Mouse (Mus musculus) MEL (cell line): ENCODE results near the gene Mapt. TPM values are rescaled to one million over a fixed set of nuclear protein-coding genes. Genes with fewer than 3 reads are reported as not detected.

Experiments used
- DNase-seq: peaks from one replicate; pipeline ENCODE4 v3.0.0; 2011; ENCODE audit warnings: low read depth, low spot score
- H3K27ac ChIP-seq: 2 replicates; pipeline ENCODE4 v1.5.1; 2012; ENCODE audit warnings: low read depth, mild to moderate bottlenecking, control low read depth, low read length, moderate library complexity; ENCODE audit not compliant: control insufficient read depth
- H3K27me3 ChIP-seq, 2 experiments: fragments of 150-350 bp in 1 of 2; sonication (generic) in 1 of 2; 2 replicates each; pipeline ENCODE4 v1.6.1; 2012; ENCODE audit warnings: low read length in 2 of 2, mild to moderate bottlenecking in 2 of 2, improper control_type of control experiment in 1 of 2, moderate library complexity in 1 of 2; ENCODE audit not compliant: insufficient read depth in 2 of 2, control insufficient read depth in 1 of 2
- H3K36me3 ChIP-seq, 2 experiments: 2 replicates each; pipeline ENCODE4 v1.6.1; 2012 to 2014; ENCODE audit warnings: low read length in 2 of 2, improper control_type of control experiment in 1 of 2, inconsistent platforms in 1 of 2, mild to moderate bottlenecking in 1 of 2; ENCODE audit not compliant: insufficient read depth in 2 of 2, control insufficient read depth in 1 of 2
- H3K4me1 ChIP-seq, 2 experiments: fragments of 150-350 bp in 1 of 2; sonication (generic) in 1 of 2; 2 replicates each; pipeline ENCODE4 v1.6.1; 2012; ENCODE audit warnings: low read length in 2 of 2, improper control_type of control experiment in 1 of 2, mild to moderate bottlenecking in 1 of 2; ENCODE audit not compliant: insufficient read depth in 2 of 2, control insufficient read depth in 1 of 2
- H3K4me3 ChIP-seq, 2 experiments: fragments of 150-350 bp in 1 of 2; sonication (generic) in 1 of 2; 2 replicates each; pipeline ENCODE4 v1.5.1; 2012; ENCODE audit warnings: low read depth in 2 of 2, low read length in 2 of 2, mild to moderate bottlenecking in 2 of 2, moderate library complexity in 2 of 2, control low read depth in 1 of 2, improper control_type of control experiment in 1 of 2; ENCODE audit not compliant: control insufficient read depth in 1 of 2, insufficient read depth in 1 of 2
- H3K79me2 ChIP-seq: 2 replicates; pipeline ENCODE4 v1.6.1; 2012; ENCODE audit warnings: mild to moderate bottlenecking, low read length, moderate library complexity; ENCODE audit not compliant: control insufficient read depth, poor library complexity, insufficient read depth
- H3K9ac ChIP-seq: 2 replicates; pipeline ENCODE4 v1.6.1; 2012; ENCODE audit warnings: low read depth, mild to moderate bottlenecking, control low read depth, low read length, moderate library complexity; ENCODE audit not compliant: control insufficient read depth, poor library complexity, severe bottlenecking
- H3K9me3 ChIP-seq: fragments of 150-350 bp; sonication (generic); replicated peaks from 2 replicates; pipeline ENCODE4 v1.6.1; 2012; ENCODE audit warnings: mild to moderate bottlenecking, low read length, improper control_type of control experiment, moderate library complexity; ENCODE audit not compliant: insufficient read depth
- BHLHE40 ChIP-seq: IDR thresholded peaks from 2 replicates; pipeline ENCODE4 v1.6.1; 2012; ENCODE audit warnings: low read depth, mild to moderate bottlenecking, inconsistent platforms, low read length, improper control_type of control experiment, borderline replicate concordance
- CHD1 ChIP-seq: IDR thresholded peaks from 2 replicates; pipeline ENCODE4 v1.6.1; 2012; ENCODE audit warnings: low read depth, mild to moderate bottlenecking, inconsistent platforms, low read length, improper control_type of control experiment
- CHD2 ChIP-seq: IDR thresholded peaks from 2 replicates; pipeline ENCODE4 v1.6.1; 2011; ENCODE audit warnings: low read length, improper control_type of control experiment
- CTCF ChIP-seq, 3 experiments: IDR thresholded peaks in 2 of 3; conservative IDR thresholded peaks in 1 of 3; 2 replicates each; pipeline ENCODE4 v1.5.1; 2011 to 2012; ENCODE audit warnings: low read length in 3 of 3, low read depth in 2 of 3, mild to moderate bottlenecking in 2 of 3, improper control_type of control experiment in 1 of 3, inconsistent platforms in 1 of 3, mixed read lengths in 1 of 3, moderate library complexity in 1 of 3; ENCODE audit not compliant: control insufficient read depth in 1 of 3, insufficient read depth in 1 of 3, poor library complexity in 1 of 3, severe bottlenecking in 1 of 3
- E2F4 ChIP-seq: IDR thresholded peaks from 2 replicates; pipeline ENCODE4 v1.6.1; 2011; ENCODE audit warnings: low read depth, low read length, improper control_type of control experiment, borderline replicate concordance
- ELF1 ChIP-seq: IDR thresholded peaks from 2 replicates; pipeline ENCODE4 v1.6.1; 2014; ENCODE audit warnings: low read depth, mild to moderate bottlenecking, inconsistent platforms, low read length, improper control_type of control experiment, moderate library complexity
- EP300 ChIP-seq, 2 experiments: IDR thresholded peaks; 2 replicates each; pipeline ENCODE4 v1.6.1; 2011; ENCODE audit warnings: improper control_type of control experiment in 2 of 2, low read length in 2 of 2, low read depth in 1 of 2, mild to moderate bottlenecking in 1 of 2
- ETS1 ChIP-seq: IDR thresholded peaks from 2 replicates; pipeline ENCODE4 v1.6.1; 2012; ENCODE audit warnings: low read depth, mild to moderate bottlenecking, inconsistent platforms, low read length, improper control_type of control experiment, moderate library complexity
- GABPA ChIP-seq: IDR thresholded peaks from 2 replicates; pipeline ENCODE4 v1.6.1; 2012; ENCODE audit warnings: low read depth, mild to moderate bottlenecking, inconsistent platforms, low read length, improper control_type of control experiment, moderate library complexity
- GATA1 ChIP-seq: IDR thresholded peaks from 2 replicates; pipeline ENCODE4 v1.6.1; 2011; ENCODE audit warnings: low read depth, low read length, improper control_type of control experiment
- HCFC1 ChIP-seq: IDR thresholded peaks from 2 replicates; pipeline ENCODE4 v1.6.1; 2012; ENCODE audit warnings: low read depth, mild to moderate bottlenecking, inconsistent platforms, low read length, improper control_type of control experiment, moderate library complexity
- JUND ChIP-seq: IDR thresholded peaks from 2 replicates; pipeline ENCODE4 v1.6.1; 2011; ENCODE audit warnings: low read depth, mild to moderate bottlenecking, improper control_type of control experiment, low read length
- KAT2A ChIP-seq: conservative IDR thresholded peaks from 2 replicates; pipeline ENCODE4 v1.6.1; 2012; ENCODE audit warnings: low read depth, low read length, improper control_type of control experiment, inconsistent platforms
- MAFK ChIP-seq: IDR thresholded peaks from 2 replicates; pipeline ENCODE4 v1.6.1; 2011; ENCODE audit warnings: low read depth, mild to moderate bottlenecking, low read length, improper control_type of control experiment, borderline replicate concordance
- MAX ChIP-seq: IDR thresholded peaks from 2 replicates; pipeline ENCODE4 v1.6.1; 2011; ENCODE audit warnings: low read length, improper control_type of control experiment
- MAZ ChIP-seq: IDR thresholded peaks from 2 replicates; pipeline ENCODE4 v1.6.1; 2012; ENCODE audit warnings: low read depth, mild to moderate bottlenecking, inconsistent platforms, low read length, improper control_type of control experiment
- MEF2A ChIP-seq: IDR thresholded peaks from 2 replicates; pipeline ENCODE4 v1.6.1; 2014; ENCODE audit warnings: low read depth, mild to moderate bottlenecking, inconsistent platforms, low read length, improper control_type of control experiment; ENCODE audit not compliant: poor library complexity, insufficient replicate concordance, severe bottlenecking; ENCODE audit errors: extremely low read depth
- MYB ChIP-seq: IDR thresholded peaks from 2 replicates; pipeline ENCODE4 v1.6.1; 2011; ENCODE audit warnings: mild to moderate bottlenecking, low read depth, low read length, improper control_type of control experiment
- MYC ChIP-seq: IDR thresholded peaks from 2 replicates; pipeline ENCODE4 v1.6.1; 2011; ENCODE audit warnings: low read depth, mild to moderate bottlenecking, low read length, improper control_type of control experiment, moderate library complexity
- NELFE ChIP-seq: IDR thresholded peaks from 2 replicates; pipeline ENCODE4 v1.6.1; 2011; ENCODE audit warnings: low read depth, low read length, improper control_type of control experiment
- NRF1 ChIP-seq: IDR thresholded peaks from 2 replicates; pipeline ENCODE4 v1.6.1; 2014; ENCODE audit warnings: low read depth, mild to moderate bottlenecking, inconsistent platforms, low read length, improper control_type of control experiment, moderate library complexity; ENCODE audit not compliant: poor library complexity, insufficient read depth, severe bottlenecking
- POLR2A ChIP-seq, 2 experiments: IDR thresholded peaks; 2 replicates each; pipeline ENCODE4 v1.6.1; 2011 to 2012; ENCODE audit warnings: low read length in 2 of 2, mild to moderate bottlenecking in 2 of 2, control low read depth in 1 of 2, improper control_type of control experiment in 1 of 2, low read depth in 1 of 2, moderate library complexity in 1 of 2; ENCODE audit not compliant: control insufficient read depth in 1 of 2, insufficient read depth in 1 of 2, poor library complexity in 1 of 2
- POLR2AphosphoS2 ChIP-seq: IDR thresholded peaks from 2 replicates; pipeline ENCODE4 v1.6.1; 2011; ENCODE audit warnings: low read length, improper control_type of control experiment
- POLR2AphosphoS5 ChIP-seq: IDR thresholded peaks from 2 replicates; pipeline ENCODE4 v1.6.1; 2012; ENCODE audit warnings: low read depth, borderline replicate concordance, mild to moderate bottlenecking, inconsistent platforms, low read length, moderate library complexity, mixed read lengths
- RAD21 ChIP-seq: IDR thresholded peaks from 2 replicates; pipeline ENCODE4 v1.6.1; 2011; ENCODE audit warnings: mild to moderate bottlenecking, low read depth, low read length, improper control_type of control experiment
- RCOR1 ChIP-seq: IDR thresholded peaks from 2 replicates; pipeline ENCODE4 v1.6.1; 2012; ENCODE audit warnings: low read depth, mild to moderate bottlenecking, inconsistent platforms, low read length, improper control_type of control experiment
- SIN3A ChIP-seq: IDR thresholded peaks from 2 replicates; pipeline ENCODE4 v1.6.1; 2012; ENCODE audit warnings: low read length, improper control_type of control experiment, inconsistent platforms
- SMC3 ChIP-seq: IDR thresholded peaks from 2 replicates; pipeline ENCODE4 v1.6.1; 2011; ENCODE audit warnings: low read depth, low read length, improper control_type of control experiment
- TAL1 ChIP-seq: IDR thresholded peaks from 2 replicates; pipeline ENCODE4 v1.6.1; 2012; ENCODE audit warnings: mild to moderate bottlenecking, inconsistent platforms, low read length, moderate library complexity, mixed read lengths
- TBP ChIP-seq: IDR thresholded peaks from 2 replicates; pipeline ENCODE4 v1.8.0; 2011; ENCODE audit warnings: low read depth, low read length, improper control_type of control experiment
- UBTF ChIP-seq: IDR thresholded peaks from 2 replicates; pipeline ENCODE4 v1.6.1; 2012; ENCODE audit warnings: low read depth, mild to moderate bottlenecking, inconsistent platforms, low read length, improper control_type of control experiment, moderate library complexity, borderline replicate concordance; ENCODE audit not compliant: insufficient read depth
- USF1 ChIP-seq: IDR thresholded peaks from 2 replicates; pipeline ENCODE4 v1.6.1; 2014; ENCODE audit warnings: low read depth, mild to moderate bottlenecking, inconsistent platforms, low read length, improper control_type of control experiment, moderate library complexity
- USF2 ChIP-seq, 2 experiments: IDR thresholded peaks; 2 replicates each; pipeline ENCODE4 v1.6.1; 2011 to 2012; ENCODE audit warnings: improper control_type of control experiment in 2 of 2, low read length in 2 of 2, borderline replicate concordance in 1 of 2, inconsistent platforms in 1 of 2, low read depth in 1 of 2, mild to moderate bottlenecking in 1 of 2; ENCODE audit not compliant: insufficient read depth in 1 of 2
- ZC3H11A ChIP-seq: IDR thresholded peaks from 2 replicates; pipeline ENCODE4 v1.6.1; 2012; ENCODE audit warnings: low read depth, mild to moderate bottlenecking, inconsistent platforms, low read length, improper control_type of control experiment
- ZKSCAN1 ChIP-seq: IDR thresholded peaks from 2 replicates; pipeline ENCODE4 v1.6.1; 2012; ENCODE audit warnings: low read depth, mild to moderate bottlenecking, inconsistent platforms, low read length, improper control_type of control experiment, moderate library complexity
- ZMIZ1 ChIP-seq: IDR thresholded peaks from 2 replicates; pipeline ENCODE4 v1.6.1; 2012; ENCODE audit warnings: low read depth, mild to moderate bottlenecking, inconsistent platforms, low read length, improper control_type of control experiment, moderate library complexity
- ZNF384 ChIP-seq: IDR thresholded peaks from 2 replicates; pipeline ENCODE4 v1.6.1; 2012; ENCODE audit warnings: low read depth, mild to moderate bottlenecking, inconsistent platforms, low read length, improper control_type of control experiment
- polyA plus RNA-seq, 2 experiments: library from polyadenylated mRNA; stranded (reverse) in 1 of 2; unstranded in 1 of 2; fragments of >175 nt in 1 of 2; fragments of >200 nt in 1 of 2; gene quantifications; 2 replicates each; pipeline versions ENCODE4 v1.2.1 to v1.2.4; 2012; ENCODE audit warnings: low replicate concordance in 2 of 2, low read depth in 1 of 2; ENCODE audit not compliant: insufficient read length in 2 of 2, insufficient read depth in 1 of 2, missing spikeins in 1 of 2
- total RNA-seq: library from RNA; depleted of rRNA; stranded (reverse); fragments of 300-350 nt; gene quantifications from 2 replicates; pipeline ENCODE4 v1.2.3, GENCODE M21; 2012

The Mapt gene
- total and polyA plus RNA-seq, 3 experiments, result 0.89 to 1.7 TPM; not detected in 1

DNA sequence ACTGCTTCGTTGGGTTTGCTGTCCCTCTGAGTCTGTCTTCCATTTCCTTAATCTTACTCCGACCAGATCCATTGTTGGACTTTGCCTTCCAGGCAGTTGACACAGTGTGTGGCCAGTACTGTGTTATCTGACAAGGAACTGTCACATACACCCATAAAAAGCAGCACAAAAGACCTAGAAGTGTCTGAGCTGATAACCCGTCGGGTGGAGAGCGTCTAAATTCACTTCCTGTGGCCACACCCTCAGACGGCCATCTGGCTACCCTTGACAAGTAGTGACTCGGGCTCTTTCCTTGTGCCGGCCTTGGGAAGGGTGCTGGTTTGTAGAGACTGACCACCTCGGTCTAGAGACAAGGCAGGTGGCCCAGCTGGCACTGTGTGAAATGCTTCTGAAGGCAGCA lies 62.1 kb downstream of the Mapt start:
- peak overlapping the region; percentile 42 for H3K9ac ChIP-seq
- peaks cover 22 to 61% of the 10 kb centered on the region in 2 experiments for H3K4me1 ChIP-seq
- H3K4me3 ChIP-seq, result peak overlapping the region in 1 of 2 experiments; percentile 13; a peak in 1 of 4 replicates
- peak overlapping the region; percentile 90 for H3K27ac ChIP-seq
- no peaks in the 10 kb centered on the region for H3K9me3 ChIP-seq
- no peaks in the 10 kb centered on the region for H3K79me2 ChIP-seq
- H3K27me3 ChIP-seq, result no peaks in the 10 kb centered on the region
- peak; percentile 90 for DNase-seq
- H3K36me3 ChIP-seq, result peaks cover 0 to 36% of the 10 kb centered on the region in 2 experiments; a peak in 2 of 4 replicates
- TF ChIP-seq USF1 (no peak), HCFC1 (no peak), ZKSCAN1 (no peak), BHLHE40 (peak; percentile 64; the same call in 1 of the 2 replicates), EP300 (IDR thresholded peaks at IDR 0.05; ENCODE audit: low read depth in 1 of 2, low read length in 2 of 2) (peak; percentile 96 to 98), MEF2A (no peak), MAZ (peak; percentile 56; the same call in 1 of the 2 replicates), MAFK (no peak), KAT2A (no peak), TAL1 (peak; percentile 89), MYC (0 out of 2 replicates have a peak, but pooled peaks have one; percentile 48), JUND (no peak), TBP (peak; percentile 59; the same call in 1 of the 2 replicates), GABPA (0 out of 2 replicates have a peak, but pooled peaks have one; percentile 12), CHD1 (no peak), GATA1 (peak; percentile 96), ZMIZ1 (peak; percentile 46; the same call in 1 of the 2 replicates), USF2 (IDR thresholded peaks at IDR 0.05; ENCODE audit: borderline replicate concordance in 1 of 2, insufficient read depth in 1 of 2, low read depth in 1 of 2, low read length in 2 of 2) (no peak), SIN3A (peak; percentile 93), POLR2AphosphoS2 (no peak), MAX (no peak; the same call in 1 of the 2 replicates), ZNF384 (peak; percentile 54), E2F4 (no peak), ELF1 (peak; percentile 51), POLR2AphosphoS5 (no peak), SMC3 (no peak), ETS1 (peak; percentile 91), NRF1 (no peak), RCOR1 (peak; percentile 19), POLR2A (IDR thresholded peaks at IDR 0.05; ENCODE audit: control insufficient read depth in 1 of 2, insufficient read depth in 1 of 2, low read depth in 1 of 2, low read length in 2 of 2, poor library complexity in 1 of 2) (peak in 1 of 2 experiments; percentile 52; a peak in 1 of 4 replicates), NELFE (peak; percentile 39; the same call in 1 of the 2 replicates), CHD2 (no peak; the same call in 1 of the 2 replicates), MYB (peak; percentile 97), RAD21 (no peak), CTCF (IDR thresholded peaks at IDR 0.05 in 2 of 3, conservative IDR thresholded peaks at IDR 0.05 in 1 of 3; ENCODE audit: control insufficient read depth in 1 of 3, insufficient read depth in 1 of 3, low read depth in 2 of 3, low read length in 3 of 3, poor library complexity in 1 of 3, severe bottlenecking in 1 of 3) (no peak), ZC3H11A (no peak), UBTF (no peak)
